Mouse (Mus musculus) ovary, adult 18-20 months (tissue): ENCODE measurements at regions not wholly inside any gene's neighbourhood (a gene's known extent, or its start where the extent isn't known, plus 50 kb on each side); places are given as distances from the start of the nearest gene placed in this dataset.

Experiments used
- DNase-seq: peaks from one replicate; pipeline ENCODE4 v3.0.0; 2022; ENCODE audit warnings: low spot score, mixed read lengths

- no peak for DNase-seq
Observed at GRCm38 (mm10) chr1:13941351-13941750, 2151.8 kb downstream of the 4930444P10Rik start.

- no peak for DNase-seq
Observed at GRCm38 (mm10) chr1:13938344-13938743, 2154.8 kb downstream of the 4930444P10Rik start.

- DNase-seq = no peak
Observed at GRCm38 (mm10) chr1:13935938-13936491, 2157.1 kb downstream of the 4930444P10Rik start.

GRCm38 (mm10) chr1:13928679-13929078 is 2164.4 kb downstream of the 4930444P10Rik start:
- no peak for DNase-seq

- no peak for DNase-seq
Observed at GRCm38 (mm10) chr1:13927964-13928363, 2165.2 kb downstream of the 4930444P10Rik start.

- no peak for DNase-seq
Observed at GRCm38 (mm10) chr1:13925994-13926393, 2167.1 kb downstream of the 4930444P10Rik start.

- no peak for DNase-seq
Observed at GRCm38 (mm10) chr1:13915216-13915615, 2177.9 kb downstream of the 4930444P10Rik start.

GRCm38 (mm10) chr1:13879126-13879525 is 2214.0 kb downstream of the 4930444P10Rik start:
- no peak for DNase-seq

GRCm38 (mm10) chr1:13873925-13874324 is 2219.2 kb downstream of the 4930444P10Rik start:
- DNase-seq = no peak

GRCm38 (mm10) chr1:13872536-13872935 is 2220.6 kb downstream of the 4930444P10Rik start:
- DNase-seq = no peak

- DNase-seq = no peak
Observed at GRCm38 (mm10) chr1:13870631-13871286, 2222.4 kb downstream of the 4930444P10Rik start.

- no peak for DNase-seq
Observed at GRCm38 (mm10) chr1:13865713-13866112, 2227.4 kb downstream of the 4930444P10Rik start.

- DNase-seq = no peak
Observed at GRCm38 (mm10) chr1:13863712-13864111, 2229.4 kb downstream of the 4930444P10Rik start.

GRCm38 (mm10) chr1:13861070-13861511 is 2232.0 kb downstream of the 4930444P10Rik start:
- DNase-seq = no peak

- no peak for DNase-seq
Observed at GRCm38 (mm10) chr1:13860469-13860868, 2232.7 kb downstream of the 4930444P10Rik start.

GRCm38 (mm10) chr1:13859723-13860122 is 2233.4 kb downstream of the 4930444P10Rik start:
- DNase-seq = no peak

GRCm38 (mm10) chr1:13858371-13859018 is 2234.6 kb downstream of the 4930444P10Rik start:
- DNase-seq = no peak

- DNase-seq = no peak
Observed at GRCm38 (mm10) chr1:13856998-13857397, 2236.1 kb downstream of the 4930444P10Rik start.

- no peak for DNase-seq
Observed at GRCm38 (mm10) chr1:13851144-13851543, 2242.0 kb downstream of the 4930444P10Rik start.

- DNase-seq = no peak
Observed at GRCm38 (mm10) chr1:13849071-13849470, 2244.1 kb downstream of the 4930444P10Rik start.

- DNase-seq = no peak
Observed at GRCm38 (mm10) chr1:13846336-13846865, 2246.7 kb downstream of the 4930444P10Rik start.

GRCm38 (mm10) chr1:13840309-13840622 is 2252.9 kb downstream of the 4930444P10Rik start:
- no peak for DNase-seq
